Mouse (Mus musculus): Measurements from ENCODE around the gene Cntnap2. TPM values are rescaled to one million over a fixed set of nuclear protein-coding genes. Genes with fewer than 3 reads are reported as not detected.
A peak's percentile ranks its signal among the peaks of the same experiment; 100 is the strongest.

The Cntnap2 gene
- 14.9 and 22.2 TPM in 2 replicates for polyA plus RNA-seq (2016; fragmentation: Nextera tagmentation; extraction: Ambion mirVana)

DNA sequence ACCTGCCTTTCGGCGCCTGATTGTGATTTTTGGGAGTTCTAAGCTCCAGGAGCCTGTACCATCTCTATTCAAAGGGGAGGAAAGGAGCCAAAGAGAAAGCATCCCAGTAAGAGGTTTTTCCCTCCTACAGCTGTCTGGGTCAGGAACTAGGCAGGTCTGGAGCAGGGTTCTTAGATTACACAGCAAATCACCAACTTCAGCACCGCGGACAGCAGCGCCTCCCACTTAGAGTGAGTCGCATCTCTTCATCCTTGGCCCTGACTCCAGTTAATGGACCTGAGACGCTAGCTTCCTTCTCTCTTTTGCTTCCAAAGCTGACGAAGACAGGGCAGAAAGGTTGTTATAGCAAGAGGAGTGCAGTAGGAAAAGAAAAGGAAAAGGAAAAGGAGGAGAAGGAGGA lies at the start of gene Cntnap2:
Gene Cntnap2 (plus strand): TSS at position 267 of the 400 bp plus-strand sequence.
- Histone ChIP-seq H3K4me3 (peak within 1 kb of the TSS; percentile 55), H3K4me1 (replicated peaks) (peaks cover 9% of the 10 kb centered on the region), H3K9me3 (no peaks in the 10 kb centered on the region), H3K27me3 (ENCODE audit: insufficient read depth, poor library complexity, severe bottlenecking) (peaks cover 16% of the 10 kb centered on the region; the same call in 1 of the 2 replicates), H3K27ac (peak within 1 kb of the TSS; percentile 47), H3K36me3 (no peaks in the 10 kb centered on the region)
- WGBS, result 12% methylated on average over 8 of the region's 8 CpGs
- peak; percentile 79 for DNase-seq (ENCODE audit: low spot score)

GRCm38 (mm10) chr6:45026011-45026682 lies 33.0 kb upstream of the Cntnap2 start:
- Histone ChIP-seq H3K27ac (no peak overlapping the region), H3K4me1 (replicated peaks) (no peaks in the 10 kb centered on the region), H3K4me3 (no peak overlapping the region), H3K9me3 (no peaks in the 10 kb centered on the region), H3K27me3 (ENCODE audit: insufficient read depth, poor library complexity, severe bottlenecking) (no peaks in the 10 kb centered on the region), H3K36me3 (no peaks in the 10 kb centered on the region)
- peak; percentile 30 for DNase-seq (ENCODE audit: low spot score)
- 30% methylated on average over 9 of the region's 9 CpGs for WGBS

- DNase-seq (ENCODE audit: low spot score), result no peak
- Histone ChIP-seq H3K27me3 (ENCODE audit: insufficient read depth, poor library complexity, severe bottlenecking) (no peaks in the 10 kb centered on the region), H3K4me3 (no peak overlapping the region), H3K4me1 (replicated peaks) (no peaks in the 10 kb centered on the region), H3K36me3 (no peaks in the 10 kb centered on the region), H3K27ac (no peak overlapping the region), H3K9me3 (no peaks in the 10 kb centered on the region)
- 76% methylated on average over 1 of the region's 1 CpGs for WGBS
These were observed 19.7 kb upstream of the Cntnap2 start for GRCm38 (mm10) chr6:45039454-45039853.

GRCm38 (mm10) chr6:45059556-45060471 lies 657 bp downstream of the Cntnap2 start:
- peak; percentile 45 for DNase-seq (ENCODE audit: low spot score)
- WGBS, result 2% methylated on average over 37 of the region's 37 CpGs
- peak overlapping the region; percentile 55 for H3K4me3 ChIP-seq
- H3K9me3 ChIP-seq, result no peaks in the 10 kb centered on the region
- no peaks in the 10 kb centered on the region for H3K36me3 ChIP-seq
- H3K27ac ChIP-seq, result peak overlapping the region; percentile 47
- peaks cover 9% of the 10 kb centered on the region for H3K4me1 ChIP-seq (replicated peaks)
- H3K27me3 ChIP-seq (ENCODE audit: insufficient read depth, poor library complexity, severe bottlenecking), result peaks cover 16% of the 10 kb centered on the region; the same call in 1 of the 2 replicates

GRCm38 (mm10) chr6:45062214-45062997 lies 3.2 kb downstream of the Cntnap2 start:
- Histone ChIP-seq H3K27ac (no peak overlapping the region), H3K4me3 (no peak overlapping the region), H3K27me3 (ENCODE audit: insufficient read depth, poor library complexity, severe bottlenecking) (peaks cover 16% of the 10 kb centered on the region; the same call in 1 of the 2 replicates), H3K4me1 (replicated peaks) (peaks cover 9% of the 10 kb centered on the region), H3K36me3 (no peaks in the 10 kb centered on the region), H3K9me3 (no peaks in the 10 kb centered on the region)
- DNase-seq (ENCODE audit: low spot score), result no peak
- WGBS, result 76% methylated on average over 5 of the region's 5 CpGs

DNA sequence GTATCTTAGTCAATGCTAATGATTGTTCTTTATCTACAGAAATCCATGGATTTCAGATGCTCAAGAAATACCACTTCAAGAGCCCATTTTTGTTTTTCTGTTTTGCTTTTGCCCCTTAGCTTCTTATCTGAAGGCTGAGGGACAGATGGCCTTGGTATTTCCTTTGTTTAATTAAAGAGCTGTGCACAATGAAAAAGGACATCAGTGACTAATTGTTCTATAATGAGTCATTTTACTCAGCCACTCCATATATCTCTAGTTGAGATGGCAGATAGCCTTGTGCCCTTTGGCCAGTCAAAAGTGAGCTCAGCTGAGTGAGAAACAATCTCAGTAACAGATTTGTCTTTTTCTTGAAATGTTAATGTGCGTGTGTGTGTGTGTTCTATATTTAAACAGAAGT lies 29.1 kb downstream of the Cntnap2 start:
- Histone ChIP-seq H3K27ac (no peak overlapping the region), H3K9me3 (no peaks in the 10 kb centered on the region), H3K4me1 (replicated peaks) (no peaks in the 10 kb centered on the region), H3K27me3 (ENCODE audit: insufficient read depth, poor library complexity, severe bottlenecking) (no peaks in the 10 kb centered on the region), H3K4me3 (no peak overlapping the region), H3K36me3 (no peaks in the 10 kb centered on the region)
- 86% methylated on average over 1 of the region's 1 CpGs for whole genome bisulfite sequencing
- no peak for DNase-seq (ENCODE audit: low spot score)

- no peaks in the 10 kb centered on the region for H3K9me3 ChIP-seq
- no peaks in the 10 kb centered on the region for H3K4me1 ChIP-seq (replicated peaks)
- H3K27ac ChIP-seq, result no peak overlapping the region
- DNase-seq (ENCODE audit: low spot score), result no peak
- H3K4me3 ChIP-seq, result no peak overlapping the region
- H3K27me3 ChIP-seq (ENCODE audit: insufficient read depth, poor library complexity, severe bottlenecking), result no peaks in the 10 kb centered on the region
- H3K36me3 ChIP-seq, result no peaks in the 10 kb centered on the region
These were observed 54.5 kb downstream of the Cntnap2 start for GRCm38 (mm10) chr6:45113613-45114012.

DNA sequence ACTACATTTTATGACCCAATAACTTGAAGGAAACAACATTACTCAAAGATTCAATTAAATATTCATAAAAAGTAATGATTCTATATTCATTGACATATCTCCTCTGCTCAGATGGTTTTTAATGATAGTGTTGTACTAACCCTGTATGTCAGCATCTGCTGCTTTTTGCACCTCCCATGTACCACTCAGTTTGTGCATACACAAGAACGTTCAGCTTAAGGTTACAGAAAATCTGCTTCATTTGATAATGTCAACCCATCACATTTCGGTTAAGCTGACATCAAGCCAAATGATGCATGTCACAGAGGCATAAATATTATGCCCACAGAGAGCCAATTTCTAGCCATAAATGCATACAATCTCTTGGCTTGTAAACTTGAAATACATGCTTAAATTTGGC lies 85.7 kb downstream of the Cntnap2 start:
- Histone ChIP-seq H3K27me3 (ENCODE audit: insufficient read depth, poor library complexity, severe bottlenecking) (no peaks in the 10 kb centered on the region), H3K4me1 (replicated peaks) (no peaks in the 10 kb centered on the region), H3K9me3 (no peaks in the 10 kb centered on the region), H3K36me3 (no peaks in the 10 kb centered on the region), H3K4me3 (no peak overlapping the region), H3K27ac (no peak overlapping the region)
- no peak for DNase-seq (ENCODE audit: low spot score)
- 85% methylated on average over 2 of the region's 2 CpGs for WGBS

DNA sequence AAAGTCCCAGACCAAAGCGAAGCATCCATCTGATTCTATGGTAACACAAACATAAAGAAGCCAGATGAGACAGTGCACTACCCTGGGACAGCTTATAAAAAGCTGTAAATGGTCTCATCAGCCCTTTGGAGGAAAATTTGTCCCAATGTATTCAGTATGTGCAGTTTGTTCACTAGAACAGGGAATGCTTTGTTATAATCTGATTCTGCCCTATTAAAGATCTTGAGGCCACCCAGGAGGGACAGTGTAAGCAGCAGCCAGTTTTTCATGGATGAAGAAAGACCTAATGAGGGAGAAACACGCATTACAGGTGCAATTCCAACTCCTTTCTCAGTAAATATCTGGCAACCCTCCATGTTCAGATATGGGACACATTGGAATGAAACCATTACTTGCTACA lies 145.9 kb downstream of the Cntnap2 start:
- no peaks in the 10 kb centered on the region for H3K36me3 ChIP-seq
- H3K4me3 ChIP-seq, result no peak overlapping the region
- no peak overlapping the region for H3K27ac ChIP-seq
- no peaks in the 10 kb centered on the region for H3K9me3 ChIP-seq
- no peak for DNase-seq (ENCODE audit: low spot score)
- no peaks in the 10 kb centered on the region for H3K27me3 ChIP-seq (ENCODE audit: insufficient read depth, poor library complexity, severe bottlenecking)
- no peaks in the 10 kb centered on the region for H3K4me1 ChIP-seq (replicated peaks)
- WGBS, result 83% methylated on average over 2 of the region's 2 CpGs

DNA sequence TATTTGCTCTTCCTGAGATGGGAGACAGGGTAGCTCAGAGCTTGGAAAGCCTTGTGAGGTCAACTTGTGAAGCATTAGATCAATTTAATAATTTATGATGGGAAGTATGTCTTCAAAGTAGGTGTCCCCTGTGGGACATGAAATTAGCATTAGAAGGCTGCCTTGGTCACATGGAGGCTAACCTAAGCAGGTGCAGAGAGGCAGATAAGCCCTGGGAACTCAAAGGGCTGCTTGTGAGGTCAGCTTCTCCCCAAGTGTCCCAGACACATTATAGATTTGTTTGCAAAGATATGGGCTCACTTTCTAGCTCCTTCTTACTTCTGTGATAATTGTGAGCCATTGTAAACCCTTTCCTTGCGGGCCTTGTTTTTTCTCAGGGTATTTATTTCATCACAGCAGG lies 155.2 kb downstream of the Cntnap2 start:
- DNase-seq (ENCODE audit: low spot score), result no peak
- Histone ChIP-seq H3K4me3 (no peak overlapping the region), H3K27me3 (ENCODE audit: insufficient read depth, poor library complexity, severe bottlenecking) (no peaks in the 10 kb centered on the region), H3K4me1 (replicated peaks) (no peaks in the 10 kb centered on the region), H3K36me3 (no peaks in the 10 kb centered on the region), H3K9me3 (no peaks in the 10 kb centered on the region), H3K27ac (no peak overlapping the region)
- WGBS, result 46% methylated on average over 1 of the region's 1 CpGs

GRCm38 (mm10) chr6:45229002-45229401 lies 169.8 kb downstream of the Cntnap2 start:
- Histone ChIP-seq H3K9me3 (no peaks in the 10 kb centered on the region), H3K4me3 (no peak overlapping the region), H3K27me3 (ENCODE audit: insufficient read depth, poor library complexity, severe bottlenecking) (no peaks in the 10 kb centered on the region), H3K36me3 (no peaks in the 10 kb centered on the region), H3K27ac (no peak overlapping the region), H3K4me1 (replicated peaks) (no peaks in the 10 kb centered on the region)
- no peak for DNase-seq (ENCODE audit: low spot score)
- WGBS, result 88% methylated on average over 1 of the region's 1 CpGs

DNA sequence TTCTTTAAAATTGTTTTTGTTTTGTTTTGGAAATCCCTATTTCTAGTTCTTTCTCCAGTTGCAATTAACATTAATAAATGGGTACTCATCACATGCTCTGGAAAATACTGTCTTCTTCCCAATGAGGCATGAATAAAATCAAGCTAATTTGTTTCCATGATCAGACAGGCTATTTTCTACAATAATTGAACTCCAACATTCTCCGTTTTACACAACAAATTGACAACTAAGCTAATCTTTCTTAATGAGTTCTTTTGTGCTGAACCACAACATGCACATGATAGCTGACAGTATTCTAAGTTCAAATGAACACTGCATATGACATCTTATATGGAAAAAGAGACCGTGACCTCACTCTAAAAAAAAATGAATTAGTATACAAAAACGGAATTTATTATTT lies 173.4 kb downstream of the Cntnap2 start:
- H3K27ac ChIP-seq, result no peak overlapping the region
- H3K27me3 ChIP-seq (ENCODE audit: insufficient read depth, poor library complexity, severe bottlenecking), result no peaks in the 10 kb centered on the region
- H3K4me3 ChIP-seq, result no peak overlapping the region
- WGBS, result 87% methylated on average over 3 of the region's 3 CpGs
- DNase-seq (ENCODE audit: low spot score), result no peak
- no peaks in the 10 kb centered on the region for H3K36me3 ChIP-seq
- no peaks in the 10 kb centered on the region for H3K4me1 ChIP-seq (replicated peaks)
- no peaks in the 10 kb centered on the region for H3K9me3 ChIP-seq
